Mouse (Mus musculus): Measurements from ENCODE around the gene Gpr171. TPM values are rescaled to one million over a fixed set of nuclear protein-coding genes. Genes with fewer than 3 reads are reported as not detected.
A peak's percentile ranks its signal among the peaks of the same experiment; 100 is the strongest.
"Not testable (repeated sequence)": the region's sequence is repeated elsewhere in the genome, so short reads cannot be mapped to it uniquely, and the experiment has no call there.

Gene Gpr171
- polyA plus RNA-seq, 1 experiment from 2014 or later = 0.68 TPM

GRCm38 (mm10) chr3:59131966-59132365 is 30.3 kb upstream of the Gpr171 start:
- Histone ChIP-seq H3K27me3 (no peaks in the 10 kb centered on the region), H3K4me2 (no peak overlapping the region), H3K4me3 (replicated peaks) (no peak overlapping the region), H3K9ac (no peak overlapping the region), H3K4me1 (replicated peaks) (peaks cover 25% of the 10 kb centered on the region), H3K9me3 (replicated peaks) (no peaks in the 10 kb centered on the region), H3K36me3 (replicated peaks) (no peaks in the 10 kb centered on the region), H3K27ac (replicated peaks) (no peak overlapping the region)
- 35% methylated on average over 4 of the region's 4 CpGs for WGBS (ENCODE audit: insufficient replicate concordance)
- no peak for ATAC-seq (ENCODE audit: insufficient read depth)

GRCm38 (mm10) chr3:59131081-59131480 is 29.5 kb upstream of the Gpr171 start:
- Histone ChIP-seq H3K4me1 (replicated peaks) (peaks cover 25% of the 10 kb centered on the region), H3K4me2 (no peak overlapping the region), H3K36me3 (replicated peaks) (no peaks in the 10 kb centered on the region), H3K9me3 (replicated peaks) (no peaks in the 10 kb centered on the region), H3K27ac (replicated peaks) (no peak overlapping the region), H3K9ac (no peak overlapping the region), H3K4me3 (replicated peaks) (no peak overlapping the region), H3K27me3 (no peaks in the 10 kb centered on the region)
- ATAC-seq (ENCODE audit: insufficient read depth) = peak; percentile 36
- 61% methylated on average over 4 of the region's 4 CpGs for WGBS (ENCODE audit: insufficient replicate concordance)

- H3K4me1 ChIP-seq (replicated peaks) = peaks cover 32% of the 10 kb centered on the region
- no peaks in the 10 kb centered on the region for H3K9me3 ChIP-seq (replicated peaks)
- H3K27ac ChIP-seq (replicated peaks) = peak overlapping the region; percentile 48
- peak; percentile 56 for ATAC-seq (ENCODE audit: insufficient read depth)
- no peaks in the 10 kb centered on the region for H3K27me3 ChIP-seq
- H3K4me2 ChIP-seq = peak overlapping the region; percentile 43
- H3K9ac ChIP-seq = no peak overlapping the region
- no peaks in the 10 kb centered on the region for H3K36me3 ChIP-seq (replicated peaks)
- peak overlapping the region; percentile 38 for H3K4me3 ChIP-seq (replicated peaks)
- 20% methylated on average over 8 of the region's 8 CpGs for WGBS (ENCODE audit: insufficient replicate concordance)
Measured at GRCm38 (mm10) chr3:59130431-59130830, 28.8 kb upstream of the Gpr171 start.

GRCm38 (mm10) chr3:59129547-59129946 is 27.9 kb upstream of the Gpr171 start:
- Histone ChIP-seq H3K4me3 (replicated peaks) (no peak overlapping the region), H3K4me2 (peak overlapping the region; percentile 18; the same call in 1 of the 2 replicates), H3K4me1 (replicated peaks) (peaks cover 38% of the 10 kb centered on the region), H3K36me3 (replicated peaks) (no peaks in the 10 kb centered on the region), H3K27me3 (no peaks in the 10 kb centered on the region), H3K9me3 (replicated peaks) (no peaks in the 10 kb centered on the region), H3K9ac (no peak overlapping the region), H3K27ac (replicated peaks) (no peak overlapping the region)
- 56% methylated on average over 3 of the region's 3 CpGs for WGBS (ENCODE audit: insufficient replicate concordance)
- ATAC-seq (ENCODE audit: insufficient read depth) = no peak

DNA sequence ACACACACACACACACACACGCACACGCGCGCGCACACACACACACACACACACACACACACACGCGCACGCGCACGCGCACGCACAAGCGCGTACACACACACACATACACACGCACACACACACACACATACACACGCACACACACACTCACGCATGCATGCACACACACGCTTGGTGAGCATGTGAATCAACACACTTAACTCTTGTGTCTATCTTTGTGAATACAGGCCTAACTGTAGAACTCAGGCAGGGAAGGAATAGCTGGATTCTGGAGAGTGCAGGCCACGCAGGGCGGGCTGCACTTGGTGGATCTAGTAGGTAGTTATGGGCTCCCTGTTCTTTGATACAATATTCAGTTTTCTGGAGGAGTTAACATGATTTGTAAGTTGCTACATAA is 27.1 kb upstream of the Gpr171 start:
- Histone ChIP-seq H3K27ac (replicated peaks) (no peak overlapping the region), H3K36me3 (replicated peaks) (no peaks in the 10 kb centered on the region), H3K27me3 (no peaks in the 10 kb centered on the region), H3K4me1 (replicated peaks) (peaks cover 38% of the 10 kb centered on the region), H3K4me2 (peak overlapping the region; percentile 10; the same call in 1 of the 2 replicates), H3K9me3 (replicated peaks) (no peaks in the 10 kb centered on the region), H3K4me3 (replicated peaks) (no peak overlapping the region), H3K9ac (no peak overlapping the region)
- 72% methylated on average over 20 of the region's 20 CpGs for WGBS (ENCODE audit: insufficient replicate concordance)
- no peak for ATAC-seq (ENCODE audit: insufficient read depth)

DNA sequence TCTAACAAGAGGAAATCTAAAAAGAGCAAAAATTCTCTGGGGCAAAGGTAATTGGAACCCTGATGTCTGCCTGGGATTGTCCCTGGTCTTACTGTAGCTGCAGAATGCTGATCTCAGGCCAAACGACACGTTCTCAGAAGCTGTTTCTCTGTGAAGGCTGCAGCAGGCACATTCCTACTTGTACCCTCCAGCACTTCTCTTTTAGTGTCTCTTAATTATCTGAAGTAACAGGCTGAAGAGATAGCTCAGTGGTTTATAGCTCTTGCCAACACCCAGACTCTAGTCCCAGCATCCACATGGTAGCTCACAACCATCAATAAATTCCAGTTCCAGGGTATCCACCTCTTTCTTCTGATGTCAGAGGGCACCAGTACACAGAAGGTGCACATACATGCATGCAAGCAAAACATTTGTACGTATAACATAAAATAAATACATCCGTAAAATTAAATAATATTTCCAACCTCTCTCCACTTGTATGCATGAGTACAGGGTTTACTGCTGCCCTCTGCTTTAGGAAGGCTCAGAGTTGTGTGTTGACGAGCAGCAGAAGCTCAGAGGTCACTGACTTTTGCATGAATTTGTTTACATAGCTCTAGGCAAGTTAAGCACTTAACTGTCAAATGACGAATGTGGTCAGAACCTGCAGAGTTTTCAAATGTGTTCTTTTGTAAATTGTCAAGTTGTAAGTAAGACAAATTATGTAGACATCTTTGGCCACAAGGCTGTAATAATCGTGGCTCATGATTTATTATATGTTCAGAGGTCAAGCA is 24.3 kb upstream of the Gpr171 start:
- Histone ChIP-seq H3K36me3 (replicated peaks) (no peaks in the 10 kb centered on the region), H3K4me3 (replicated peaks) (no peak overlapping the region), H3K27me3 (no peaks in the 10 kb centered on the region), H3K9me3 (replicated peaks) (no peaks in the 10 kb centered on the region), H3K9ac (no peak overlapping the region), H3K4me1 (replicated peaks) (peaks cover 40% of the 10 kb centered on the region), H3K4me2 (no peak overlapping the region), H3K27ac (replicated peaks) (peak overlapping the region; percentile 14; the same call in 1 of the 2 replicates)
- no peak for ATAC-seq (ENCODE audit: insufficient read depth)
- WGBS (ENCODE audit: insufficient replicate concordance) = 35% methylated on average over 7 of the region's 7 CpGs

- Histone ChIP-seq H3K4me1 (replicated peaks) (peaks cover 36% of the 10 kb centered on the region), H3K27ac (replicated peaks) (no peak overlapping the region), H3K4me2 (no peak overlapping the region), H3K36me3 (replicated peaks) (no peaks in the 10 kb centered on the region), H3K9ac (no peak overlapping the region), H3K4me3 (replicated peaks) (no peak overlapping the region), H3K27me3 (no peaks in the 10 kb centered on the region), H3K9me3 (replicated peaks) (no peaks in the 10 kb centered on the region)
- peak; percentile 16; the same call in 1 of the 2 replicates for ATAC-seq (ENCODE audit: insufficient read depth)
- WGBS (ENCODE audit: insufficient replicate concordance) = 44% methylated on average over 5 of the region's 5 CpGs
Measured at GRCm38 (mm10) chr3:59125022-59125421, 23.4 kb upstream of the Gpr171 start.

- H3K9ac ChIP-seq = no peak overlapping the region
- 32% methylated on average over 7 of the region's 7 CpGs for WGBS (ENCODE audit: insufficient replicate concordance)
- H3K4me2 ChIP-seq = no peak overlapping the region
- no peaks in the 10 kb centered on the region for H3K27me3 ChIP-seq
- H3K4me3 ChIP-seq (replicated peaks) = no peak overlapping the region
- no peaks in the 10 kb centered on the region for H3K36me3 ChIP-seq (replicated peaks)
- no peak overlapping the region for H3K27ac ChIP-seq (replicated peaks)
- H3K9me3 ChIP-seq (replicated peaks) = no peaks in the 10 kb centered on the region
- no peak for ATAC-seq (ENCODE audit: insufficient read depth)
- peaks cover 35% of the 10 kb centered on the region for H3K4me1 ChIP-seq (replicated peaks)
Measured at GRCm38 (mm10) chr3:59121780-59122449, 20.3 kb upstream of the Gpr171 start.

DNA sequence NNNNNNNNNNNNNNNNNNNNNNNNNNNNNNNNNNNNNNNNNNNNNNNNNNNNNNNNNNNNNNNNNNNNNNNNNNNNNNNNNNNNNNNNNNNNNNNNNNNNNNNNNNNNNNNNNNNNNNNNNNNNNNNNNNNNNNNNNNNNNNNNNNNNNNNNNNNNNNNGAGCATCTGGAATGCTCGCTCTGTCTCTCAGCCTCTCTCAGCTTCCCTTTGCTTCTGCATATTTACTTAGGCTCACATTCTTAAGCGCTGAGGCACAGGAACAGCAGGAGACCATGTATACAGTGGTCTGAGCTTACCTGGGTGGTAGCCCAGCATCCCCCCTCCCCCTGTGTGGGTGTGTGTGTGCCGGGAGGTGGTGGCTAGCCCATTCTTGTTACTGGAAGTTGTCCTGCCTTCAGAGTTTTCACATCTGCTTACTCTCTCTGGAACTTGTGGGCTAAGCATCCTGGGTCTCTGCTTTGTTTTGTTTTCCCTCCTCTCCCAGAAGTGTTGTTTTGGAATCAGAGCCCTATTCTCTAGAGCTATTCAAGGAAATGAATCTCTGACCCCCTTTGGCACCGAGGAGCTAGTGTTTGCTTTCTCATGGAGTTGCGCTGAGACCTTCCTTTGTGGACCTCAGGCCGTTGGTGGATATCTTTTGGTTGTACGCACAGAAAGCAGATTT is 19.6 kb upstream of the Gpr171 start:
- no peak overlapping the region for H3K9ac ChIP-seq
- H3K4me2 ChIP-seq = no peak overlapping the region
- H3K4me3 ChIP-seq (replicated peaks) = no peak overlapping the region
- no peak overlapping the region for H3K27ac ChIP-seq (replicated peaks)
- peaks cover 35% of the 10 kb centered on the region for H3K4me1 ChIP-seq (replicated peaks)
- no peaks in the 10 kb centered on the region for H3K27me3 ChIP-seq
- no peaks in the 10 kb centered on the region for H3K9me3 ChIP-seq (replicated peaks)
- no peaks in the 10 kb centered on the region for H3K36me3 ChIP-seq (replicated peaks)
- no peak for ATAC-seq (ENCODE audit: insufficient read depth)
- WGBS (ENCODE audit: insufficient replicate concordance) = 58% methylated on average over 7 of the region's 7 CpGs

- Histone ChIP-seq H3K9me3 (replicated peaks) (no peaks in the 10 kb centered on the region), H3K27me3 (no peaks in the 10 kb centered on the region), H3K4me2 (no peak overlapping the region), H3K9ac (no peak overlapping the region), H3K36me3 (replicated peaks) (no peaks in the 10 kb centered on the region), H3K4me3 (replicated peaks) (no peak overlapping the region), H3K4me1 (replicated peaks) (peaks cover 9% of the 10 kb centered on the region), H3K27ac (replicated peaks) (0 out of 2 replicates have a peak overlapping the region, but pooled peaks have one; percentile 8)
- peak; percentile 61; the same call in 1 of the 2 replicates for ATAC-seq (ENCODE audit: insufficient read depth)
- WGBS (ENCODE audit: insufficient replicate concordance) = 14% methylated on average over 8 of the region's 8 CpGs
Measured at GRCm38 (mm10) chr3:59113973-59114517, 12.4 kb upstream of the Gpr171 start.

DNA sequence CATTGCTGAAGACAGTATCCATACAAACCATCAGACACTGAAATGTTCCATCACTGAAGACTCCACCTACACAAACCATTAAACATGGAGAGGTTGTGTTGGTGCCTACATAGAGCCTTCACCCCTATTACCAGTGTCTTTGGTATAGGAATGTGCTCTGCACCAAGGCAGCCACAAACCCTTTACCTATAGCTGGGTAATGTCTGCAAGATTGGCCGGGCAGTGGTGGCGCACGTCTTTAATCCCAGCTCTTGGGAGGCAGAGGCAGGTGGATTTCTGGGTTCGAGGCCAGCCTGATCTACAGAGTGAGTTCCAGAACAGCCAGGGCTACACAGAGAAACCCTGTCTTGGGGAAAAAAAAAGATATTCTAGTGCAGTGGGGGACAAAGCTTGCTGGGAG is 11.7 kb upstream of the Gpr171 start:
- not testable (repeated sequence) for H3K27me3 ChIP-seq; H3K9me3 ChIP-seq (replicated peaks); H3K4me2 ChIP-seq; ATAC-seq (ENCODE audit: insufficient read depth); H3K27ac ChIP-seq (replicated peaks); H3K4me3 ChIP-seq (replicated peaks); H3K9ac ChIP-seq; H3K4me1 ChIP-seq (replicated peaks); H3K36me3 ChIP-seq (replicated peaks)
- 70% methylated on average over 4 of the region's 4 CpGs for WGBS (ENCODE audit: insufficient replicate concordance)

All from liver, embryonic 15.5 days (tissue).